Mouse (Mus musculus): ENCODE data around the gene Endod1. TPM values are rescaled to one million over a fixed set of nuclear protein-coding genes. Genes with fewer than 3 reads are reported as not detected.

The Endod1 gene
- 5.2 TPM for total RNA-seq (2023)

GRCm38 (mm10) chr9:14381353-14382055 is at the start of gene Endod1:
Endod1 (minus strand) TSS chr9:14381507.

Other genes with a start within 250 kb of the Endod1 start
- gene Sesn3, start 106.4 kb downstream of the Endod1 start, total RNA-seq (2023) = 167 TPM
- gene Kdm4d, start 119.0 kb upstream of the Endod1 start, total RNA-seq (2023) = not detected
- gene Cwc15, start 119.1 kb upstream of the Endod1 start, total RNA-seq (2023) = 122 TPM